Mouse (Mus musculus): ENCODE measurements around the gene Tmem273. TPM values are rescaled to one million over a fixed set of nuclear protein-coding genes. Genes with fewer than 3 reads are reported as not detected.

The Tmem273 gene
- polyA plus RNA-seq, 1 experiment from 2014 or later: 0.63 TPM

DNA sequence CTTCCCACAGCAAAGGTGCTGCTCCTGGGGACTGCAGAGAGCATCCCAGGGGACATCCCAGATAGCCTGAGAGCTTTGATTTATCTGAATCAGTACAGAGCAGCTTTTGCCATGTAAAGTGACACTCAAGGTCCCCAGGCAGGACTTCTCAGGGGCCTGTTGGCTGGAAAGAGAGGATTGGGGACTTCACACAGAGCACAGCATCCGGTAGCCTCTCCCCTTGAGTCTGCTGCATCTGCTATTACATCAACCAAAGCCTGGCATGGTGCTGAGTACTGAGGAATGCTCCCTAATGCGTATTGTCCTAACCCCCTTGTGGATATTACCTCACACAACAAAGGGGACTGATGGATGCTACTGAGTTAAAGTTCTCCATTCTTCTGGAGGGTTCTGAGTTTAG, 75.9 kb downstream of the Tmem273 start:
- no peaks in the 10 kb centered on the region for H3K9me3 ChIP-seq
- no peak for ATAC-seq (ENCODE audit: insufficient number of reproducible peaks, insufficient read depth, low FRiP score, low TSS enrichment, low read depth)
- no peak overlapping the region for H3K4me3 ChIP-seq
- H3K9ac ChIP-seq: no peak overlapping the region
- H3K36me3 ChIP-seq: peaks cover 9% of the 10 kb centered on the region; the same call in 1 of the 2 replicates
- WGBS: 35% methylated on average over 2 of the region's 2 CpGs
- H3K27ac ChIP-seq: peak overlapping the region; percentile 64
- peaks cover 23% of the 10 kb centered on the region for H3K27me3 ChIP-seq
- H3K4me2 ChIP-seq: no peak overlapping the region; the same call in 1 of the 2 replicates
- H3K4me1 ChIP-seq: peaks cover 35% of the 10 kb centered on the region

DNA sequence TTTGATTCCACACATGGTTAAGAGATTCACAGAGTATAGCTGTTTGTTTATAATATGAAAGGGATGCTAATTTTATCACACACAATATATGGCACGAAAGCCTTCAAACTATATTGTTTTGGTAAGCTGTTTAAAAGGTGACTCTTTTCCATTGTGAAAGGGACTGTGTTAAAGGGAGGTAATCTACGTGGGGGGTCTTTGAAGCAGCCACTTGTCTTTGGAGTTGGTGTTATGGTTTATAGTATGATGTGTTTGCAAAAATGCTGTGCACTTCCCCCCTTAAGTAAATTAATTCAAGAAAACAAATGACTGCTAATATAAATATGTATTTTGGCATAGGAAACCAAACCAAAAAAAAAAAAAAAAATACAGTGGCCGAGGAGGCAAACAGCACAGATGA, 79.6 kb downstream of the Tmem273 start:
- H3K36me3 ChIP-seq: peaks cover 9% of the 10 kb centered on the region; the same call in 1 of the 2 replicates
- H3K4me1 ChIP-seq: peaks cover 14% of the 10 kb centered on the region
- WGBS: 86% methylated on average over 3 of the region's 3 CpGs

More for the DNA sequence above, 79.6 kb downstream of the Tmem273 start:
- H3K4me3 ChIP-seq: no peak overlapping the region
- no peaks in the 10 kb centered on the region for H3K9me3 ChIP-seq
- ATAC-seq (ENCODE audit: insufficient number of reproducible peaks, insufficient read depth, low FRiP score, low TSS enrichment, low read depth): no peak
- H3K4me2 ChIP-seq: no peak overlapping the region
- H3K27ac ChIP-seq: no peak overlapping the region
- no peak overlapping the region for H3K9ac ChIP-seq
- no peaks in the 10 kb centered on the region for H3K27me3 ChIP-seq

Other genes starting within 250 kb of the Tmem273 start
- 0.54 and 0.87 TPM in 2 replicates for gene Prrxl1, start 186.6 kb upstream of the Tmem273 start, polyA plus RNA-seq (2015; fragmentation: Nextera tagmentation; extraction: Ambion mirVana)
- 0.04 and 0.17 TPM in 2 replicates for gene 3425401B19Rik, start 100.7 kb upstream of the Tmem273 start, polyA plus RNA-seq (2015; fragmentation: Nextera tagmentation; extraction: Ambion mirVana)
- 0.15 TPM in 1 of 2 replicates, not detected in the other for gene Fam170b, start 48.0 kb downstream of the Tmem273 start, polyA plus RNA-seq (2015; fragmentation: Nextera tagmentation; extraction: Ambion mirVana)
- gene Vstm4, start 70.8 kb downstream of the Tmem273 start, polyA plus RNA-seq (2015; fragmentation: Nextera tagmentation; extraction: Ambion mirVana): 20.9 and 21.7 TPM in 2 replicates
- 0.40 and 0.48 TPM in 2 replicates for gene Lrrc18, start 205.4 kb downstream of the Tmem273 start, polyA plus RNA-seq (2015; fragmentation: Nextera tagmentation; extraction: Ambion mirVana)